Mouse (Mus musculus) midbrain, embryonic 12.5 days (tissue): Measurements from ENCODE around the gene Kifc1. TPM values are rescaled to one million over a fixed set of nuclear protein-coding genes. Genes with fewer than 3 reads are reported as not detected.

Experiments
- ATAC-seq: fragments of 200-750 bp; cut with Nextera tagmentation; 2 replicates; pipeline ENCODE4 v1.8.0; 2017; ENCODE audit warnings: low read depth, moderate TSS enrichment, moderate library complexity; ENCODE audit not compliant: low FRiP score
- H3K27ac ChIP-seq: fragments of 300-500 bp; sonication (generic); replicated peaks from 2 replicates; pipeline ENCODE4 v1.5.1; 2016; ENCODE audit warnings: mild to moderate bottlenecking
- H3K27me3 ChIP-seq: fragments of 300-500 bp; sonication (generic); 2 replicates; pipeline ENCODE4 v1.6.1; 2016; ENCODE audit warnings: mild to moderate bottlenecking
- H3K36me3 ChIP-seq: fragments of 300-500 bp; sonication (generic); 2 replicates; pipeline ENCODE4 v1.6.1; 2016
- H3K4me1 ChIP-seq: fragments of 300-500 bp; sonication (generic); 2 replicates; pipeline ENCODE4 v1.6.1; 2016
- H3K4me2 ChIP-seq: fragments of 300-500 bp; sonication (generic); replicated peaks from 2 replicates; pipeline ENCODE4 v1.6.1; 2016; ENCODE audit warnings: mild to moderate bottlenecking, moderate library complexity
- H3K4me3 ChIP-seq: fragments of 300-500 bp; sonication (generic); 2 replicates; pipeline ENCODE4 v1.5.1; 2016; ENCODE audit warnings: mild to moderate bottlenecking
- H3K9ac ChIP-seq: fragments of 300-500 bp; sonication (generic); replicated peaks from 2 replicates; pipeline ENCODE4 v1.6.1; 2016; ENCODE audit warnings: mild to moderate bottlenecking, moderate library complexity
- H3K9me3 ChIP-seq: fragments of 300-500 bp; sonication (generic); 2 replicates; pipeline ENCODE4 v1.6.1; 2016; ENCODE audit warnings: mild to moderate bottlenecking
- WGBS: fragments of 180-500 bp; shearing (Covaris S2); methylation state at CpG from one replicate; pipeline ENCODE4 v1.1.7; 2016; 5-methylcytosine and 5-hydroxymethylcytosine counted together
- microRNA-seq: library from miRNA; unstranded; fragments of <30 nt; microRNA quantifications from one replicate; pipeline ENCODE4, GENCODE M21; 2017
- polyA plus RNA-seq: library from polyadenylated mRNA; unstranded; fragments of >200 nt; fragmentation: Nextera tagmentation; extraction: Ambion mirVana; gene quantifications from 2 replicates; pipeline ENCODE4 v1.2.1, GENCODE M21; 2016

The Kifc1 gene
- polyA plus RNA-seq, 1 experiment from 2014 or later = 4.4 TPM

- H3K36me3 ChIP-seq = no peaks in the 10 kb centered on the region
- no peak for ATAC-seq
- H3K4me3 ChIP-seq = no peak overlapping the region
- no peak overlapping the region for H3K4me2 ChIP-seq
- no peaks in the 10 kb centered on the region for H3K4me1 ChIP-seq
- H3K9ac ChIP-seq = no peak overlapping the region
- H3K27me3 ChIP-seq = no peaks in the 10 kb centered on the region
- no peak overlapping the region for H3K27ac ChIP-seq
- no peaks in the 10 kb centered on the region for H3K9me3 ChIP-seq
- 41% methylated on average over 8 of the region's 9 CpGs for WGBS
Measured at GRCm38 (mm10) chr17:33865330-33866030, 25.0 kb downstream of the Kifc1 start.

- no peak for ATAC-seq
Measured at GRCm38 (mm10) chr17:33857816-33858215, 32.6 kb downstream of the Kifc1 start.

GRCm38 (mm10) chr17:33851331-33851730 is 39.1 kb downstream of the Kifc1 start:
- no peak for ATAC-seq
- no peak overlapping the region for H3K4me3 ChIP-seq
- no peak overlapping the region for H3K9ac ChIP-seq
- 71% methylated on average over 1 of the region's 1 CpGs for WGBS
- no peaks in the 10 kb centered on the region for H3K27me3 ChIP-seq
- peaks cover 34% of the 10 kb centered on the region for H3K36me3 ChIP-seq
- H3K27ac ChIP-seq = no peak overlapping the region
- H3K4me1 ChIP-seq = no peaks in the 10 kb centered on the region
- H3K9me3 ChIP-seq = no peaks in the 10 kb centered on the region
- no peak overlapping the region for H3K4me2 ChIP-seq

More at GRCm38 (mm10) chr17:33857816-33858215, 32.6 kb downstream of the Kifc1 start:
- Histone ChIP-seq H3K4me1 (no peaks in the 10 kb centered on the region), H3K27ac (no peak overlapping the region), H3K36me3 (no peaks in the 10 kb centered on the region), H3K9ac (no peak overlapping the region), H3K4me2 (no peak overlapping the region), H3K9me3 (no peaks in the 10 kb centered on the region), H3K4me3 (no peak overlapping the region), H3K27me3 (no peaks in the 10 kb centered on the region)
- 69% methylated on average over 4 of the region's 4 CpGs for WGBS

GRCm38 (mm10) chr17:33848139-33848538 is 42.3 kb downstream of the Kifc1 start:
- Histone ChIP-seq H3K36me3 (peaks cover 34% of the 10 kb centered on the region), H3K27me3 (no peaks in the 10 kb centered on the region), H3K9ac (no peak overlapping the region), H3K27ac (no peak overlapping the region), H3K4me2 (no peak overlapping the region), H3K4me1 (peaks cover 13% of the 10 kb centered on the region), H3K9me3 (no peaks in the 10 kb centered on the region), H3K4me3 (no peak overlapping the region)
- no peak for ATAC-seq
- WGBS = 91% methylated on average over 8 of the region's 8 CpGs

GRCm38 (mm10) chr17:33844196-33844595 is 46.3 kb downstream of the Kifc1 start:
- Histone ChIP-seq H3K9ac (peak overlapping the region; percentile 74; the same call in 1 of the 2 replicates), H3K27ac (no peak overlapping the region), H3K36me3 (peaks cover 30% of the 10 kb centered on the region), H3K27me3 (no peaks in the 10 kb centered on the region), H3K9me3 (no peaks in the 10 kb centered on the region), H3K4me1 (peaks cover 13% of the 10 kb centered on the region), H3K4me2 (peak overlapping the region; percentile 86), H3K4me3 (peak overlapping the region; percentile 84)
- ATAC-seq = no peak
- 87% methylated on average over 1 of the region's 1 CpGs for WGBS

- Histone ChIP-seq H3K36me3 (peaks cover 30% of the 10 kb centered on the region), H3K4me2 (peak within 1 kb of the TSS; percentile 86)
Measured at GRCm38 (mm10) chr17:33842966-33843795, 47.3 kb downstream of the Kifc1 start, which contains the start of gene Cd320. TSS of gene Cd320 (plus strand) at chr17:33843091.

GRCm38 (mm10) chr17:33829561-33829960 is 60.9 kb downstream of the Kifc1 start:
- H3K4me3 ChIP-seq = no peak overlapping the region
- no peak overlapping the region for H3K4me2 ChIP-seq
- 88% methylated on average over 10 of the region's 10 CpGs for WGBS
- no peaks in the 10 kb centered on the region for H3K27me3 ChIP-seq
- H3K9ac ChIP-seq = no peak overlapping the region
- H3K36me3 ChIP-seq = peaks cover 62% of the 10 kb centered on the region
- ATAC-seq = no peak
- no peaks in the 10 kb centered on the region for H3K9me3 ChIP-seq
- no peak overlapping the region for H3K27ac ChIP-seq
- peaks cover 11% of the 10 kb centered on the region for H3K4me1 ChIP-seq

More at GRCm38 (mm10) chr17:33842966-33843795, 47.3 kb downstream of the Kifc1 start, which contains the start of gene Cd320:
- peaks cover 13% of the 10 kb centered on the region for H3K4me1 ChIP-seq
- H3K4me3 ChIP-seq = peak within 1 kb of the TSS; percentile 84
- peak within 1 kb of the TSS; percentile 68 for H3K27ac ChIP-seq
- peak; percentile 93 for ATAC-seq
- H3K27me3 ChIP-seq = no peaks in the 10 kb centered on the region
- no peaks in the 10 kb centered on the region for H3K9me3 ChIP-seq
- WGBS = under 1% methylated on average over 45 of the region's 45 CpGs
- peak within 1 kb of the TSS; percentile 74 for H3K9ac ChIP-seq

- no peak overlapping the region for H3K4me3 ChIP-seq
- H3K9ac ChIP-seq = no peak overlapping the region
- peaks cover 56% of the 10 kb centered on the region for H3K36me3 ChIP-seq
- H3K4me2 ChIP-seq = no peak overlapping the region
- H3K27ac ChIP-seq = no peak overlapping the region
- WGBS = 81% methylated on average over 2 of the region's 2 CpGs
- no peaks in the 10 kb centered on the region for H3K9me3 ChIP-seq
- no peak for ATAC-seq
- H3K27me3 ChIP-seq = no peaks in the 10 kb centered on the region
- peaks cover 11% of the 10 kb centered on the region for H3K4me1 ChIP-seq
Measured at GRCm38 (mm10) chr17:33828892-33829291, 61.6 kb downstream of the Kifc1 start.

- no peak overlapping the region for H3K27ac ChIP-seq
- H3K36me3 ChIP-seq = peaks cover 48% of the 10 kb centered on the region
- H3K4me2 ChIP-seq = no peak overlapping the region
- no peak overlapping the region for H3K4me3 ChIP-seq
- H3K27me3 ChIP-seq = no peaks in the 10 kb centered on the region
- no peaks in the 10 kb centered on the region for H3K9me3 ChIP-seq
- H3K4me1 ChIP-seq = peaks cover 29% of the 10 kb centered on the region
- WGBS = 2% methylated on average over 3 of the region's 3 CpGs
- no peak for ATAC-seq
- no peak overlapping the region for H3K9ac ChIP-seq
Measured at GRCm38 (mm10) chr17:33826850-33827249, 63.6 kb downstream of the Kifc1 start.

Small RNA genes lying within 50 kb of the gene (microRNA-seq; reads per million reads assigned to microRNA genes)
- not detected for gene Gm27740

Other genes with a start within 250 kb of the Kifc1 start
- gene Hnrnpm, start 203.8 kb downstream of the Kifc1 start, polyA plus RNA-seq = 441 and 462 TPM in 2 replicates
- gene March2, start 172.0 kb downstream of the Kifc1 start, polyA plus RNA-seq = 46.7 and 52.2 TPM in 2 replicates
- 422 and 447 TPM in 2 replicates for gene Rab11b, start 130.1 kb downstream of the Kifc1 start, polyA plus RNA-seq
- 21.1 and 28.3 TPM in 2 replicates for gene Angptl4, start 108.8 kb downstream of the Kifc1 start, polyA plus RNA-seq
- 25.5 and 31.9 TPM in 2 replicates for gene Kank3, start 80.1 kb downstream of the Kifc1 start, polyA plus RNA-seq
- 613 and 671 TPM in 2 replicates for gene Rps28, start 66.1 kb downstream of the Kifc1 start, polyA plus RNA-seq
- gene Ndufa7, start 66.1 kb downstream of the Kifc1 start, polyA plus RNA-seq = 436 and 454 TPM in 2 replicates
- 59.8 and 63.5 TPM in 2 replicates for gene Cd320, start 47.6 kb downstream of the Kifc1 start, polyA plus RNA-seq
- not detected in 2 replicates for gene Gm7029, start 16.8 kb downstream of the Kifc1 start, polyA plus RNA-seq
- 0.23 and 0.38 TPM in 2 replicates for gene Platr17, start 14.5 kb upstream of the Kifc1 start, polyA plus RNA-seq
- 64.6 and 66.2 TPM in 2 replicates for gene Daxx, start 18.8 kb upstream of the Kifc1 start, polyA plus RNA-seq
- gene Tapbp, start 25.2 kb upstream of the Kifc1 start, polyA plus RNA-seq = 19.1 and 21.9 TPM in 2 replicates
- gene Zbtb22, start 25.2 kb upstream of the Kifc1 start, polyA plus RNA-seq = 21.8 and 25.3 TPM in 2 replicates
- gene Rgl2, start 38.9 kb upstream of the Kifc1 start, polyA plus RNA-seq = 69.9 and 74.3 TPM in 2 replicates
- gene Pfdn6, start 49.7 kb upstream of the Kifc1 start, polyA plus RNA-seq = 188 and 203 TPM in 2 replicates
- gene Wdr46, start 50.0 kb upstream of the Kifc1 start, polyA plus RNA-seq = 37.5 and 37.7 TPM in 2 replicates
- gene B3galt4, start 60.8 kb upstream of the Kifc1 start, polyA plus RNA-seq = 8.1 and 8.7 TPM in 2 replicates
- 67.0 and 70.9 TPM in 2 replicates for gene Vps52, start 65.2 kb upstream of the Kifc1 start, polyA plus RNA-seq
- gene Rps18, start 65.3 kb upstream of the Kifc1 start, polyA plus RNA-seq = 891 and 909 TPM in 2 replicates
- 26.8 and 28.4 TPM in 2 replicates for gene H2-K1, start 109.7 kb upstream of the Kifc1 start, polyA plus RNA-seq
- 25.2 and 27.0 TPM in 2 replicates for gene Ring1, start 134.0 kb upstream of the Kifc1 start, polyA plus RNA-seq
- gene H2-Ke6, start 137.4 kb upstream of the Kifc1 start, polyA plus RNA-seq = 110 and 131 TPM in 2 replicates
- gene Slc39a7, start 141.0 kb upstream of the Kifc1 start, polyA plus RNA-seq = 180 and 184 TPM in 2 replicates
- 68.0 and 68.4 TPM in 2 replicates for gene Rxrb, start 141.2 kb upstream of the Kifc1 start, polyA plus RNA-seq
- 2.3 and 4.0 TPM in 2 replicates for gene Col11a2, start 148.8 kb upstream of the Kifc1 start, polyA plus RNA-seq
- gene H2-Oa, start 201.7 kb upstream of the Kifc1 start, polyA plus RNA-seq = 0.17 and 0.56 TPM in 2 replicates
- gene H2-DMa, start 228.9 kb upstream of the Kifc1 start, polyA plus RNA-seq = 9.8 and 9.9 TPM in 2 replicates
- 144 and 148 TPM in 2 replicates for gene Brd2, start 232.0 kb upstream of the Kifc1 start, polyA plus RNA-seq